In the genomic region with DNA sequence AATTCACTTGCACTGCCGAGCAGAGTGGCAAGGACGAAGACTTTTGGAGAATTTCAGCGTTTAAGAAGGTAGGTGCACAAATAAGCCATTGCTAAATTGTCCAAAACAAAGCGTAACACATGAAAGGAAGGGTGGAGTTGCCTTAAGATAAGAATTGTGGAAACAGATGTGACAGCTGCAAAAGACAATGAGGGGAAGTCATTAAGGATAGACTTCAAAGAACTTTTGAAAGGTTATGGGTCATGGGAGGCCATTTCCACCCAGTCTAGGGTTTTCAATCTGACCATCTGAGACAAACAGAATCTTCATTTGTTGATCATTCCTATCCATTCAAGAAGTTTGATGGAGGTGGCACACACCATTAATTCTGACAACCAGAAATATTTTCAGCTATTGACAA, we compare ENCODE assay signal across 28 mouse cellular contexts.
DNase-seq lines count a peak whose midpoint lies in the region; ATAC-seq and TF ChIP-seq lines count a peak whose summit lies in the region.
"Had no signal": no experiment of that assay in that cellular context is flagged by ENCODE, and none has a peak within 500 bp of the region (broad histone marks: within the 10 kb centered on the region; RNA-seq: fewer than 3 reads in every experiment).

No protein-coding gene starts in this region.

- H3K27ac ChIP-seq in lung, postnatal 0 days (ENCODE audit: low read length): no peak overlapping the region
- H3K27ac ChIP-seq: embryonic facial prominence, embryonic 13.5 days; forebrain, embryonic 10.5 days; forebrain, embryonic 15.5 days; hindbrain, embryonic 12.5 days; hindbrain, postnatal 0 days; intestine, embryonic 15.5 days; kidney, embryonic 15.5 days; limb, embryonic 10.5 days; limb, embryonic 15.5 days; liver, embryonic 14.5 days; macrophage had no signal

- H3K9ac ChIP-seq in lung, postnatal 0 days (replicated peaks; ENCODE audit: low read depth): no peak overlapping the region
- H3K9ac ChIP-seq: embryonic facial prominence, embryonic 13.5 days; forebrain, embryonic 15.5 days; heart, embryonic 12.5 days; hindbrain, embryonic 12.5 days; intestine, embryonic 15.5 days; kidney, embryonic 15.5 days; limb, embryonic 15.5 days; liver, embryonic 14.5 days had no signal

- no peak for TF ChIP-seq CTCF in lung, postnatal 0 days (IDR thresholded peaks at IDR 0.05)

- intact Hi-C loops in heart, postnatal 36 days (cut with DNase I): loop anchor here (10.0 kb wide), 1 partner anchor 430 kb away; the partner anchor contains the start of gene Tmtc2

- H3K9me3 ChIP-seq in lung, postnatal 0 days (ENCODE audit: low read length): no peaks in the 10 kb centered on the region
- H3K9me3 ChIP-seq: embryonic facial prominence, embryonic 13.5 days; forebrain, embryonic 10.5 days; forebrain, embryonic 15.5 days; heart, embryonic 12.5 days; hindbrain, embryonic 12.5 days; intestine, embryonic 15.5 days; kidney, embryonic 15.5 days; limb, embryonic 10.5 days; limb, embryonic 15.5 days had no signal

- no peak overlapping the region for H3K4me2 ChIP-seq in lung, postnatal 0 days (replicated peaks; ENCODE audit: low read depth, low read length)
- H3K4me2 ChIP-seq: embryonic facial prominence, embryonic 13.5 days; forebrain, embryonic 15.5 days; heart, embryonic 12.5 days; hindbrain, embryonic 12.5 days; intestine, embryonic 15.5 days; kidney, embryonic 15.5 days; limb, embryonic 15.5 days had no signal

- no peaks in the 10 kb centered on the region for H3K4me1 ChIP-seq in lung, postnatal 0 days (ENCODE audit: insufficient read depth, low read depth, low read length)
- H3K4me1 ChIP-seq: embryonic facial prominence, embryonic 13.5 days; forebrain, embryonic 10.5 days; forebrain, embryonic 15.5 days; heart, embryonic 12.5 days; hindbrain, embryonic 12.5 days; intestine, embryonic 15.5 days; kidney, embryonic 15.5 days; limb, embryonic 15.5 days had no signal

- peak; percentile 61; the same call in 1 of the 2 replicates for ATAC-seq in lung, postnatal 0 days
- ATAC-seq: forebrain, embryonic 15.5 days; hindbrain, postnatal 0 days; intestine, embryonic 15.5 days had no signal

- WGBS in lung, postnatal 0 days: 42% methylated on average over 4 of the region's 4 CpGs

- peak; percentile 92 for TF ChIP-seq EP300 in lung, postnatal 0 days (IDR thresholded peaks at IDR 0.05)

- no peaks in the 10 kb centered on the region for H3K27me3 ChIP-seq in lung, postnatal 0 days (replicated peaks; ENCODE audit: insufficient read depth, low read length)
- H3K27me3 ChIP-seq: CH12.LX; embryonic facial prominence, embryonic 13.5 days; forebrain, embryonic 15.5 days; heart, embryonic 12.5 days; hindbrain, embryonic 12.5 days; intestine, embryonic 15.5 days; kidney, embryonic 15.5 days; limb, embryonic 15.5 days had no signal

- DNase-seq in heart, adult 18-20 months: peak; percentile 4 to 55
- DNase-seq in heart, postnatal 36 days: no peak
- peak; percentile 7 for DNase-seq in kidney, adult 9 months
- no peak for DNase-seq in kidney, adult 11 months
- peak; percentile 49 for DNase-seq in lung, postnatal 0 days (ENCODE audit: low spot score)
- no peak for DNase-seq in lung, postnatal 4 days
- peak; percentile 2 for DNase-seq in mesoderm, embryonic 11.5 days (ENCODE audit: low read depth, low spot score)
- DNase-seq: adrenal gland, adult 8-10 months; cerebellum, adult 2 months; cerebellum, postnatal 14 days; gastrocnemius, postnatal 36 days; layer of hippocampus, adult 9-11 months; midbrain, embryonic 14.5 days; thymus, adult 2 months; thymus, postnatal 36 days had no signal

- no peaks in the 10 kb centered on the region for H3K36me3 ChIP-seq in lung, postnatal 0 days (ENCODE audit: insufficient read depth, low read length)
- H3K36me3 ChIP-seq: embryonic facial prominence, embryonic 13.5 days; forebrain, embryonic 10.5 days; forebrain, embryonic 15.5 days; heart, embryonic 12.5 days; hindbrain, embryonic 12.5 days; intestine, embryonic 15.5 days; kidney, embryonic 15.5 days; limb, embryonic 10.5 days; limb, embryonic 15.5 days had no signal

- H3K4me3 ChIP-seq in lung, postnatal 0 days (ENCODE audit: low read depth, low read length): no peak overlapping the region
- H3K4me3 ChIP-seq: embryonic facial prominence, embryonic 13.5 days; forebrain, embryonic 10.5 days; forebrain, embryonic 15.5 days; heart, embryonic 12.5 days; hindbrain, embryonic 12.5 days; intestine, embryonic 15.5 days; kidney, embryonic 15.5 days; limb, embryonic 10.5 days; limb, embryonic 15.5 days had no signal

Comparison
In these comparisons a context has a peak if more than half of its experiments do, and no peak if none do; other contexts are left out.
1. DNase-seq: peak in heart, adult 18-20 months (2 of 2), kidney, adult 9 months (single experiment), lung, postnatal 0 days (single experiment) and mesoderm, embryonic 11.5 days (single experiment); none in heart, postnatal 36 days (0 of 2), kidney, adult 11 months (single experiment) and lung, postnatal 4 days (0 of 2).